Mouse (Mus musculus) lung, postnatal 0 days (tissue): ENCODE data around the gene Gdf11. TPM values are rescaled to one million over a fixed set of nuclear protein-coding genes. Genes with fewer than 3 reads are reported as not detected.

Experiments
- ATAC-seq: fragments of 200-750 bp; cut with Nextera tagmentation; 2 replicates; pipeline ENCODE4 v1.8.0; 2017; ENCODE audit warnings: moderate library complexity
- DNase-seq: peaks from one replicate; pipeline ENCODE4 v3.0.0-alpha.2; 2016; ENCODE audit warnings: low spot score
- H3K27ac ChIP-seq: fragments of 300-500 bp; sonication (generic); 2 replicates; pipeline ENCODE4 v1.5.1; 2014; ENCODE audit warnings: antibody characterized with exemption, mild to moderate bottlenecking, low read length, mixed read lengths
- H3K27me3 ChIP-seq: fragments of 300-500 bp; sonication (generic); replicated peaks from 2 replicates; pipeline ENCODE4 v1.6.1; 2014; ENCODE audit warnings: low read length, mixed read lengths; ENCODE audit not compliant: insufficient read depth
- H3K36me3 ChIP-seq: fragments of 300-500 bp; sonication (generic); 2 replicates; pipeline ENCODE4 v1.6.1; 2014; ENCODE audit warnings: low read length, mixed read lengths; ENCODE audit not compliant: insufficient read depth
- H3K4me1 ChIP-seq: fragments of 300-500 bp; sonication (generic); 2 replicates; pipeline ENCODE4 v1.6.1; 2014; ENCODE audit warnings: antibody characterized with exemption, low read depth, low read length, mixed read lengths; ENCODE audit not compliant: insufficient read depth
- H3K4me2 ChIP-seq: fragments of 300-500 bp; sonication (generic); replicated peaks from 2 replicates; pipeline ENCODE4 v1.6.1; 2014; ENCODE audit warnings: low read depth, mild to moderate bottlenecking, low read length, moderate library complexity, mixed read lengths
- H3K4me3 ChIP-seq: fragments of 300-500 bp; sonication (generic); 2 replicates; pipeline ENCODE4 v1.5.1; 2014; ENCODE audit warnings: low read depth, low read length
- H3K9ac ChIP-seq: fragments of 300-500 bp; sonication (generic); replicated peaks from 2 replicates; pipeline ENCODE4 v1.6.1; 2014; ENCODE audit warnings: low read depth, mild to moderate bottlenecking
- H3K9me3 ChIP-seq: fragments of 300-500 bp; sonication (generic); 2 replicates; pipeline ENCODE4 v1.6.1; 2016; ENCODE audit warnings: low read length, mixed read lengths
- CTCF ChIP-seq: IDR thresholded peaks from 2 replicates; pipeline ENCODE4 v1.5.1; 2016; ENCODE audit warnings: antibody characterized with exemption, mild to moderate bottlenecking
- EP300 ChIP-seq: IDR thresholded peaks from 2 replicates; pipeline ENCODE4 v1.6.1; 2016; ENCODE audit warnings: antibody characterized with exemption, mild to moderate bottlenecking, control low read depth
- WGBS: fragments of 180-500 bp; shearing (Covaris S2); extraction: QIAGEN DNeasy Blood & Tissue Kit; methylation state at CpG from one replicate; pipeline ENCODE4 v1.1.7; 2014; 5-methylcytosine and 5-hydroxymethylcytosine counted together
- polyA plus RNA-seq: library from polyadenylated mRNA; unstranded; fragments of >200 nt; fragmentation: Nextera tagmentation; extraction: Ambion mirVana; gene quantifications from 2 replicates; pipeline ENCODE4 v1.2.1, GENCODE M21; 2015

The Gdf11 gene
- polyA plus RNA-seq, 1 experiment from 2014 or later = 1.6 TPM

DNA sequence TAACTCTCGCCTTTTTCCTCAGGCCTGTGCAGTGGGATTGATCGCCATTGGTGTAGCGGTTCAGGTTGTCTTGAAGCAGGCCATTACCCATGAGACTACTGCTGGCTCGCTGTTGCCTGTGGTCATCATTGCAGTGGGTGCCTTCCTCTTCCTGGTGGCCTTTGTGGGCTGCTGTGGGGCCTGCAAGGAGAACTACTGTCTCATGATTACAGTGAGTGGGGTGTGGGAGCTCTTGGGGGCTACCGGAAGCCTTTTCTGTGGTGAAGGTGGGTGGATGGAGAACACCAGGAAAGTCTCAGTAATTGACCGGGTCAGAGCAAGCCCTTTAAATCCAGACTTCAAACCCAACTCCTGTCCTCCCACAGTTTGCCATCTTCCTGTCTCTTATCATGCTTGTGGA, 19.9 kb upstream of the Gdf11 start:
- H3K27ac ChIP-seq = no peak overlapping the region
- H3K9ac ChIP-seq = no peak overlapping the region
- H3K36me3 ChIP-seq = peaks cover 7% of the 10 kb centered on the region; the same call in 1 of the 2 replicates
- H3K4me1 ChIP-seq = peaks cover 6% of the 10 kb centered on the region; the same call in 1 of the 2 replicates
- no peaks in the 10 kb centered on the region for H3K27me3 ChIP-seq
- WGBS = 83% methylated on average over 6 of the region's 6 CpGs
- TF ChIP-seq EP300 (no peak), CTCF (no peak)
- DNase-seq = no peak
- H3K4me3 ChIP-seq = no peak overlapping the region
- ATAC-seq = no peak
- H3K4me2 ChIP-seq = peak overlapping the region; percentile 76; the same call in 1 of the 2 replicates
- H3K9me3 ChIP-seq = no peaks in the 10 kb centered on the region

DNA sequence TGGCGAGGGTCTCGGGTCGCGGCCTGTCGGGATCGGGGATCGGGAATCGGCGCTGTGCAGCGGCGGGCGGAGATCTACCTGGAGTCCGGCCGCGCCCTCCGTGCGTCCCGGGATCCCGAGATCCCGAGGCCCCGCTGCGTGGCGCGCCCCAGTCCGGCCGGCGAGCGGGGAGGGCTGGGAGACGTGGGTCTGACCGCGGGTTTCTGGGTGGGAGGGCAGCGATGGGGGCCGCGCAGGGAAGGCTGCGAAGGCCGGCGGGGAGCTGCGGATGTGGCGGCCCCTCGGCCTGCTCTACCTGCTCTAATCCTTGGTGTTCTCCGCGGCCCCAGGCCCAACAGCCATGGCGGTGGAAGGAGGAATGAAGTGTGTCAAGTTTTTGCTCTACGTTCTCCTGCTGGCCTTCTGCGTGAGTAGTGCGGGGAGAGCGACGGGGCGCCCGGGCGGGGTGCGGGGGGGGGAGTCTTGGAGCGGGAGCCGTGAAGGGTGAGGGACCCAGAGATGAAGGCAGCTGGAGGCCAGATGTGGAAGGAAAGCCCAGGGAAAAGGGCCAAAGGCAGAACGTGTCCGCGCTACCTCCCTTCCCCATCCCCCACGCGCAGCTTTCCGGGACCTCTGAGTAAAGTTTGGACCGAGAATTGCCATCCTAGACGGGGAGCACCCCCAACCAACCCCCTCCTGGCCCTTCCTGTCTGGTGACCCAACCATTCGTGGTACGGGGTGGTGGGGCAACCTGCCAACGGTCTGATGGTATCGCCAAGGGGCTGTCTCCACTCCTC, 18.7 kb upstream of the Gdf11 start:
- ATAC-seq (peak; percentile 46), DNase-seq (peak; percentile 60)
- Histone ChIP-seq H3K4me2 (peak overlapping the region; percentile 76), H3K9me3 (no peaks in the 10 kb centered on the region), H3K36me3 (peaks cover 3% of the 10 kb centered on the region; the same call in 1 of the 2 replicates), H3K4me1 (peaks cover 6% of the 10 kb centered on the region; the same call in 1 of the 2 replicates), H3K27me3 (no peaks in the 10 kb centered on the region), H3K9ac (peak overlapping the region; percentile 81), H3K4me3 (peak overlapping the region; percentile 86), H3K27ac (peak overlapping the region; percentile 92)
- 1% methylated on average over 40 of the region's 66 CpGs for WGBS
- TF ChIP-seq EP300 (no peak), CTCF (no peak)

DNA sequence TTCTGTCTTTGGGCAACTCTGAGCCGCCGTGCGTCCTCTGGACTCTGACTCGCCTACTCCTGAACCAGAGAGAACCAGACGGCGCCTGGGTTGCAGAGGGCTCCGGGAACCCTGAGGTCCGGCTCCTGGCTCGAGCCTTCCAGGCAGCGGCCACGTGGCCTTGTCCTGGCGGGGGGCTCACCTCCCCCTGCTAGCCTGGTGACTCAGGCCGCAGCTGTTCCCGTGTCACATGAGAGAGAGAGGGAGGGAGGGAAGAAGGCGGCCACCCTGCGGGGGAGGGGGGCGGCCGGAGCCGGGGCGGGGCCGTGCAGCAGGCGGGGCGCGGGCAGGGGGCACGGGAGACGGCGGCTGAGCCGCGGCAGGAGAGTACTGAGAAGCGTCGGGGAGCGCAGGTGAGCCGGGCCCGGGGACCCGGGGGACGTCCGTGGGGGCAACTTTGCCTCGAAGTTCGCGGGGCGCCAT, 18.1 kb upstream of the Gdf11 start:
- peak overlapping the region; percentile 81 for H3K9ac ChIP-seq
- peak; percentile 95 for DNase-seq
- no peaks in the 10 kb centered on the region for H3K27me3 ChIP-seq
- H3K4me3 ChIP-seq = peak overlapping the region; percentile 86
- peaks cover 3% of the 10 kb centered on the region; the same call in 1 of the 2 replicates for H3K36me3 ChIP-seq
- TF ChIP-seq CTCF = no peak
- no peak; the same call in 1 of the 2 replicates for TF ChIP-seq EP300
- H3K9me3 ChIP-seq = no peaks in the 10 kb centered on the region
- peaks cover 6% of the 10 kb centered on the region; the same call in 1 of the 2 replicates for H3K4me1 ChIP-seq
- WGBS = 0% methylated on average over 14 of the region's 41 CpGs
- H3K27ac ChIP-seq = peak overlapping the region; percentile 92
- H3K4me2 ChIP-seq = peak overlapping the region; percentile 76
- ATAC-seq = peak; percentile 94

DNA sequence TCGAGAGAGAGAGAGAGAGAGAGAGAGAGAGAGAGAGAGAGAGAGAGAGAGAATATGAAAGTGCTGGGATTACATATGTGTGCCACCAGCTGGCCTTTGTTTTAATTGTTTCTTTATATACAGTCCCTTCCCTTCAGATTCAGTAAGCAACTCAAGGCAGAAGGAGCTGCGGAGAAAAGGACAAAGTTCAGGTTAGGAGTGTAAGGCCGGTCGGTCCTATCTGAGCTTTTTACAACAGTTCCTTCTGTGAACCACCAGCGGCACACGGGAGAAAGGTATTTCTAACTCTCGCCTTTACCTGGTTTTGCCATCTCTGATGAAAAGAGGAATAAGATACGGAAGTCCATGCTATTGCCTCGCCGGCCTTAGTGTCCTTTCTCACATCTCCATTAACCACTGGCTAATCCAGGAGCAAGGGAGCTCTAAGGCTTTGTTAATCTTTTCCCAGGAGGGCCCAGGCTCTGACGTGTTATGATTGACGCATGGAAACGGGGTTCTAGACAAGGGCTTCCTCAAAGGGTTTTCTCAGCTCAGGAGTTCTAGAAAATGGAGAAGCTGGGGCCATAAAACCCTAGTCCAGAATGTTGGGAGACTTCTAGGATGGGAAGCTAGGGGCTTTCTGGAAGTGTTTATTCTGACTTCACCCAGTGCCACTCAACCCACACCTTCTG, 17.4 kb upstream of the Gdf11 start:
- peaks cover 6% of the 10 kb centered on the region; the same call in 1 of the 2 replicates for H3K4me1 ChIP-seq
- H3K27ac ChIP-seq = peak overlapping the region; percentile 92
- H3K4me2 ChIP-seq = peak overlapping the region; percentile 76
- ATAC-seq (peak; percentile 1; the same call in 1 of the 2 replicates), DNase-seq (peak; percentile 42)
- H3K9me3 ChIP-seq = no peaks in the 10 kb centered on the region
- peak overlapping the region; percentile 81 for H3K9ac ChIP-seq
- TF ChIP-seq CTCF = no peak
- TF ChIP-seq EP300 = no peak
- 56% methylated on average over 13 of the region's 13 CpGs for WGBS
- H3K36me3 ChIP-seq = 0 out of 2 replicates have a peak, but pooled peaks cover under 1% of the 10 kb centered on the region
- H3K4me3 ChIP-seq = peak overlapping the region; percentile 86
- no peaks in the 10 kb centered on the region for H3K27me3 ChIP-seq

DNA sequence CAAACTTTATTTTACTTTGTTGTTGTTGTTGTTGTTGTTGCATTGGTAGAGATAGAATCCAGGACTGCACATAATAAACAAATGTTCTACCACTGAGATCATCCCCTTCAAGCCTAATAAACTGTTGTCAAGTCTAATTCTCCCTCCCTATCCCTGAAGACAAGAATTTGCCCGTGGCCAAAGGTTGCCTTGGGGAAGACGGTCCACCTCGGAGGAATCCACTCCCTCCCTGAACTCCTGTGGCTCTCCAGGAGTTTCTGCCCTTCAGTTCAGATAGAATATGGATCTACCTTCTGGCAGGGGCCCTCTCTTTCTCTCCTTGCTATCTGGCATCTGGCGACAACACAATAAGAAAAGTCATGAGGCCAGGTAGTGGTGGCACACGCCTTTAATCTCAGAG, 13.3 kb upstream of the Gdf11 start:
- no peak for TF ChIP-seq EP300
- no peak for TF ChIP-seq CTCF
- no peaks in the 10 kb centered on the region for H3K27me3 ChIP-seq
- ATAC-seq = no peak
- 82% methylated on average over 5 of the region's 5 CpGs for WGBS
- H3K9me3 ChIP-seq = no peaks in the 10 kb centered on the region
- H3K9ac ChIP-seq = no peak overlapping the region
- DNase-seq = no peak
- no peak overlapping the region for H3K4me2 ChIP-seq
- H3K27ac ChIP-seq = no peak overlapping the region
- peaks cover 6% of the 10 kb centered on the region; the same call in 1 of the 2 replicates for H3K4me1 ChIP-seq
- H3K4me3 ChIP-seq = no peak overlapping the region
- no peaks in the 10 kb centered on the region for H3K36me3 ChIP-seq

DNA sequence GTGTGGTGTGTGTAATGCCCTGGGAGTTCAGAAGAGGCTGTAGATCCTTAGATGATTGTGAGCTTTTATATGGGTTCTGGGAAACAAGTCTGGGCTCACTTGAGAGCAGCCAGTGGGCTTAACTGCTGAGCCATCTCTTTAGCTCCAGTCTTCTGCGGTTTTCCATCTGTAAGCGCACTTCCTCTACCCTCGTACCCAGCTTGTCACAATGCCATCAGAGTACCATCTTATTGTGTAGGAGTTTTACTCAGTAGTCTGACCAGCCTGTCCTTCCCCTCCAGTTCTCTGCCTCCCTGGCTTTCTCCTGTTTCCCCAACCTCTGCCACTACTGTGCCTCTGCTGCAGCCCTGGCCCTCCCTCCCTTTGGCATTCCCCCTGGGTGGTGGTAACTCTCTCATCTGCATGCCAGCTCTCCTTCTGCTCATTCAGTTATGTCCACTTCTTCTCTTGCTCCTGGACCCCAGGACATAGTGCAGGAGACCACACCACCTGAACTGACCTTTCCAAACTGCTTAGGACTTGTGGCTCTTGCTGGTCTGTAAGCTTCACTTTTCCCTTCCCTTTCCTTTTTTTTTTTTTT, 11.0 kb upstream of the Gdf11 start:
- no peak overlapping the region for H3K9ac ChIP-seq
- H3K36me3 ChIP-seq = no peaks in the 10 kb centered on the region
- 87% methylated on average over 3 of the region's 3 CpGs for WGBS
- no peak for TF ChIP-seq EP300
- TF ChIP-seq CTCF = no peak
- no peak overlapping the region for H3K4me3 ChIP-seq
- no peaks in the 10 kb centered on the region for H3K4me1 ChIP-seq
- H3K9me3 ChIP-seq = no peaks in the 10 kb centered on the region
- ATAC-seq = no peak
- H3K27ac ChIP-seq = no peak overlapping the region
- H3K27me3 ChIP-seq = no peaks in the 10 kb centered on the region
- H3K4me2 ChIP-seq = no peak overlapping the region
- DNase-seq = no peak
